Mouse (Mus musculus) cerebellum, adult 18-20 months (tissue): ENCODE data around the gene Hspa2.

Experiments
- DNase-seq, 2 experiments: peaks; one replicate each; pipeline ENCODE4 v3.0.0; 2021

The Hspa2 gene

GRCm38 (mm10) chr12:76378556-76378955 is 25.4 kb upstream of the Hspa2 start:
- no peak for DNase-seq

DNA sequence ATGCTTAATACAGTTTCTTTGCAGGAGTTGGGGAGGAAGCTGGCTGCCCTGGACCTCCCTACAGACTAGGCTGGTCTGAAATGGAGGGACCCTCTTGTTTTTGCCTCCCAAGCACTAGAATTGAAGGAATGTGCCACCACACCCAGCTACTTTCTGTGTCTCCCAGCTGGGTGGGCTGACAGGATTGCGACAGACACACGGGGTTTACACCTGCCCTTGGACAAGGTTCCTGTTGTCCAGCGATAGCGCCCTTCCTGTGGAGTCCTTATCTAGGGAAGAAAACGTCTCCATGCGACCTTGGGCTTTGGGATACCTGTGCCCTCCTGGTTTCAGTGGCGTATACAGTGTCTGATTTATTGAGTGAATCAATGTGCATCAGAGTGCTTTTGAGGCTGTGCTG is 23.8 kb upstream of the Hspa2 start:
- DNase-seq: no peak

DNA sequence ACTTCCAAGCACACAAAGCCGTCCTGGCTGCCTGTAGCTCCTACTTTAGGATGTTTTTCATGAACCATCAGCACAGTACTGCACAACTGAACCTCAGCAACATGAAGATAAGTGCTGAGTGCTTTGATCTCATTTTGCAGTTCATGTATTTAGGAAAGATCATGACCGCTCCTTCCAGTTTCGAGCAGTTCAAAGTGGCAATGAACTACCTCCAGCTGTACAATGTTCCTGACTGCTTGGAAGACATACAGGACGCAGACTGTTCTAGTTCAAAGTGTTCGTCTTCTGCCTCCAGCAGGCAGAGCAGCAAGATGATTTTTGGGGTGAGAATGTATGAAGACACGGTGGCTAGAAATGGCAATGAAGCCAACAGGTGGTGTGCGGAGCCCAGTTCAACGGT is 18.6 kb upstream of the Hspa2 start:
- DNase-seq: no peak

GRCm38 (mm10) chr12:76388794-76389193 is 15.2 kb upstream of the Hspa2 start:
- DNase-seq: peak in 1 of 2 experiments; percentile 25

- no peak for DNase-seq
Measured at GRCm38 (mm10) chr12:76391595-76392271, 12.2 kb upstream of the Hspa2 start.

DNA sequence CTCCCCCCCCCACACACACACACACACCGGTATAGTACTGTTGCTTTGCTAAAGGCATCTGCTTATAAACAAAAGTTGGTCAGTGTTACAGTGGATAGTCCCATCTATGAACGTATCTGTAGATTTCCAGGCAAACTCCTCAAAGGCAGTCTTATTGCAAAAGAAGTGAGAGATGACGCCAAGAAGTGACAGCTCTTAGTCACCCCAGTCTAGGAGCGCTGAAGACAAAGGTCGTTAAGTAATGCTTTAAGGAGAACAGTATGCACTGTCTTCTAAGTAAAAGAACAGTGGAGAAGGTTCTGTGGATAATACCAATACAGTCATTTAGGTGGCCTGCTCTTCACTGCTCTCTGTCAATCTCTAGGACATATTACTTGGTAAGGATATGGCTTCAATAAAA is 11.0 kb upstream of the Hspa2 start:
- DNase-seq: no peak

DNA sequence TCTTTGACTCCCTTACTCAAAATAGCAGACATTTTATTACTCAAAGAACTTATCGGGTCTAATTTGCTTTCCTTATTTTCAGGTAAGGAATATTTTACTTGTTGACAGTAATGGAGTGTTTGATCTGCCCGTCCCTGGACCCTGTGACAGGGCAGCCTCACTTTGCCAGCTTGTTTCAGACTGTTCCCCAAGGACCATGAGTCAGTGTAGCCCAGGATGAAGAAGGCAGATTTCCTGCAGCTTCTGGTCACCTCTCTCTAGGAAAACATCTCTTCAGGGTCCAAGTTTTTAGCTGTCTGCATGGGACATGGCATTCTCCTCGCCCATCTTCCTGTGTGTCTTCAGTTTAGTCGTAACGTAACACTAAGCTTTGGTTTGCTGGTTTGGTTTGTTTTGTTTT is 6.7 kb upstream of the Hspa2 start:
- DNase-seq: no peak

- DNase-seq: no peak
Measured at GRCm38 (mm10) chr12:76401674-76402073, 2.3 kb upstream of the Hspa2 start.

DNA sequence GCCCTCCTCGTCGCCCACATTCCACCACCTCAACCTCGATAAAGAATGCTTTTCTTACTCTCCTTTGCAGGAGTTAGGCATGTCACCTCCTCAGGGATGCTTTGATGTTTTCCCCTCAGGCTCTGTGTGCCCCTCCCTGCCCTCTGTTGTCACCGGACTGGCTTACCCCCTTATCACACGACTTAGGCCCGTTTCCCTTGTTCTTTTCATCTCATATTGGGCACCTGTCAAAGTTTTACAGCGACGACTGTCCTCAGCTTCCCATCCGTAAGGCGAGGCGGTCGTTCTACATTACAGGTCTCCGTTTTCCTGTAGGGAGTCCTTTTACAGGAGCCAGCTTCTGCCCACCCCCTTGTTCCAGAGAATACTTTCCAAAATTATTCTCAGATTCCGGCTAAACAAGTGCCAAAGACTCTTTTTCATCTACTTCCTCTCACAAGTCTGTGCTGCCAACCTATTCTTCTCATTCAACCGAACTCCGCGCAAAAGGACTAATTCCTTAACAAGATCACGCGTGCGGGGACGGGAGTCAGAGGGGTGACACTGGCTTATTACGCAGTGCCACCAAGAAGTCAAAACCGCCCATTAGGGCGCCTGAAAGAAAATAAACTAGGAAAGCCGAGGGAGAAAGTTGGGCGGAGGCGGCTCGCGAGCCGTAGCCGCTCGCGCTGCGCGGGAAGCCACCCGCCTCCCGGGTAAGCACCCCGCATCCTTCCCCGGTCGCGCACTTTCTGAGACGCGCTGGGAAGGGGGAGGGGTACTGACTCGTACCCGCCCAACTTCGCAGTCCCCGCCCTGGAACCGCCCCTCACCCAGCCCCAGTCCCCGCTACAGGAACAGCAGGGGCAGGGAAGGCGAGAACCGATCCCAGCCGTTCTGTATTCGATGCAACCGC is 738 bp upstream of the Hspa2 start:
- peak; percentile 25 to 90 for DNase-seq

DNA sequence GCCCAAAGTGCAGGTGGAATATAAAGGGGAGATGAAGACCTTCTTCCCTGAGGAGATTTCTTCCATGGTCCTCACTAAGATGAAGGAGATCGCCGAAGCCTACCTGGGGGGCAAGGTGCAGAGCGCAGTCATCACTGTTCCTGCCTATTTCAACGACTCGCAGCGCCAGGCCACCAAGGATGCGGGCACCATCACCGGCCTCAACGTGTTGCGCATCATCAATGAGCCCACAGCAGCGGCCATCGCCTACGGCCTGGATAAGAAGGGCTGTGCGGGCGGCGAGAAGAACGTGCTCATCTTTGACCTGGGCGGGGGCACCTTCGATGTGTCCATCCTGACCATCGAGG is 833 bp downstream of the Hspa2 start:
- DNase-seq: no peak

DNA sequence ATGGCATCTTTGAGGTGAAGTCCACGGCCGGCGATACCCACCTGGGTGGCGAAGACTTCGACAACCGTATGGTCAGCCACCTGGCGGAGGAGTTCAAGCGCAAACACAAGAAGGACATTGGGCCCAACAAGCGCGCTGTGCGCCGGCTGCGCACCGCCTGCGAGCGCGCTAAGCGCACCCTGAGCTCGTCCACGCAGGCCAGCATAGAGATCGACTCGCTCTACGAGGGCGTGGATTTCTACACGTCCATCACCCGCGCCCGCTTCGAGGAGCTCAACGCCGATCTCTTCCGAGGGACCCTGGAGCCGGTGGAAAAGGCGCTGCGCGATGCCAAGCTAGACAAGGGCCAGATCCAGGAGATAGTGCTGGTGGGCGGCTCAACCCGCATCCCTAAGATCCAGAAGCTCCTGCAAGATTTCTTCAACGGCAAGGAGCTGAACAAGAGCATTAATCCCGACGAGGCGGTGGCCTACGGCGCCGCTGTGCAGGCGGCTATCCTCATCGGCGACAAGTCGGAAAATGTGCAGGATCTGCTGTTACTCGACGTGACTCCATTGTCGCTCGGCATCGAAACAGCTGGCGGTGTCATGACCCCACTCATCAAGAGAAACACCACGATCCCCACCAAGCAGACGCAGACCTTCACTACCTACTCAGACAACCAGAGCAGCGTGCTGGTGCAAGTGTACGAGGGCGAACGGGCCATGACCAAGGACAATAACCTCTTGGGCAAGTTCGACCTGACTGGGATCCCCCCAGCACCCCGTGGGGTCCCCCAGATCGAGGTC is 1.4 kb downstream of the Hspa2 start:
- peak; percentile 34 to 45 for DNase-seq

DNA sequence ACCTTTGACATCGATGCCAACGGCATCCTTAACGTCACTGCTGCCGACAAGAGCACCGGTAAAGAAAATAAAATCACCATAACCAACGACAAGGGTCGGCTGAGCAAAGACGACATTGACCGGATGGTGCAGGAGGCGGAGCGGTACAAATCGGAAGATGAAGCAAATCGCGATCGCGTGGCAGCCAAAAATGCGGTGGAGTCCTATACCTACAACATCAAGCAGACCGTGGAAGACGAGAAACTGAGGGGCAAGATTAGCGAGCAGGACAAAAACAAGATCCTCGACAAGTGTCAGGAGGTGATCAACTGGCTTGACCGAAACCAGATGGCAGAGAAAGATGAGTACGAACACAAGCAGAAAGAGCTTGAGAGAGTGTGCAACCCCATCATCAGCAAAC is 2.0 kb downstream of the Hspa2 start:
- DNase-seq: peak in 1 of 2 experiments; percentile 17

GRCm38 (mm10) chr12:76407184-76407583 is 3.2 kb downstream of the Hspa2 start:
- DNase-seq: no peak

DNA sequence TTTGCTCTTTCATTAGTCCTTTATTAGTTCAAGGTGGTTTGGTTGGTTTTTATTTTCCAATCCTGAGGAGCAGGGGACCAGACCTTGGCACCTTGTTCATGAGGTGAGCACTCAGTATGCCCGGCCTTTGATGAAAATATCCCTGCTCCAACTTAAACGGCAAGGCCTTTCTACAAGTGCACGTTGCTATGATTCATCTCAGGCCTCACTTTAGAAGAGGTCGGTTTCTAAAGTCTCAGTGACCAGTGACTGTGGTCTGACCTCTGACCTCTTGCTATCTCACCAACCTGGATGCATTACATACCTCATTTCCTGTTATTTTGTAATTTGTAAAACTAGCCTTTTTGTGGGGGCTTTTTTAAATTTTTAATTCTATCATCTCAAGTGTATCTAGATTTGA is 5.2 kb downstream of the Hspa2 start:
- no peak for DNase-seq

DNA sequence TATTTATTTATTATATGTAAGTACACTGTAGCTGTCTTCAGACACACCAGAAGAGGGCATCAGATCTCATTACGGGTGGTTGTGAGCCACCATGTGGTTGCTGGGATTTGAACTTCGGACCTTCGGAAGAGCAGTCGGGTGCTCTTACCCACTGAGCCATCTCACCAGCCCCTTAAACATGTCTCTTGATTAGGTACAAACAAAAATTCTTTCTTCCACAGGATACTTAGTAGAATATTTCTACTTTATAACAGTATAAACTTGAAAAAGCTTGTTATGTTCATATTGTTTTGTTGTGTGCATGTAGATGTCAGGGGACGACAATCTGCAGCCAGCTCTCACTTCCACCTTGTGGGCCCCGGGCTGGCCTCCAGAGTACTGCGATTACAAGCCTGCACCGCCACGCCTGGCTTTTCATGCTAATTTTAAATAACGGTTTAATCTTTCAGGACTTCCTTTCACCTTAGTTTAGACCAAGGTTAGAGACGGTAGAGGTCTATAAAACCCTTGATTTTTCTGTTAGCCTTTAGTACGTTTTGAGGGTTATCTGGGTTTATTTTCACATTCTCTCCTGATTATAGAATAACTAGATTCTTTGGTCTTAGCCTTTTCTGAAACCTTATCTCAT is 11.5 kb downstream of the Hspa2 start:
- no peak for DNase-seq

DNA sequence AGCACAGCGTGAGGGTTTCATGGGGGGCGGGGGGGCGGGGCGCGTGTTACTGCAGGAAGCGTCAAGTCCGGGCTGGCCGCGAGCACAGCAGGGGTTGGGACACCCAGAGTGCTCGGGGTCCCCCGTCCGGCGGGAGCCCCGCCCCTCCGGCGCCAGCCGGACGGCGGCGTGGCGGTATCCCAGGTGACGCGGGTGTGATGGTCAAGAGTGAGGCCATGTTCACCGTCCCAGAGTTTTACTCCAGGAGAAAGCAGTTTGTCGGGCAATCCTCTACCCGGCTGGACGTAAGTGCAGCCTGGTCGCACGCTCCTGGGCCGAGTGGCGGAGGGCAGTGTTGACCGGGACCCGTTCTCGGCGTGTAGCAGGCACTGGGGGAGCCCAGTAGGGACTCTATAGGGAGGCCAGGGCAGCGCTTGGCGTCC is 13.5 kb downstream of the Hspa2 start, which contains the start of gene Ppp1r36:
Gene Ppp1r36 (plus strand): TSS at position 106 of the 422 bp plus-strand sequence.
- DNase-seq: no peak

- no peak for DNase-seq
Measured at GRCm38 (mm10) chr12:76418346-76418745, 14.4 kb downstream of the Hspa2 start.

- DNase-seq: no peak
Measured at GRCm38 (mm10) chr12:76425256-76425655, 21.3 kb downstream of the Hspa2 start.

DNA sequence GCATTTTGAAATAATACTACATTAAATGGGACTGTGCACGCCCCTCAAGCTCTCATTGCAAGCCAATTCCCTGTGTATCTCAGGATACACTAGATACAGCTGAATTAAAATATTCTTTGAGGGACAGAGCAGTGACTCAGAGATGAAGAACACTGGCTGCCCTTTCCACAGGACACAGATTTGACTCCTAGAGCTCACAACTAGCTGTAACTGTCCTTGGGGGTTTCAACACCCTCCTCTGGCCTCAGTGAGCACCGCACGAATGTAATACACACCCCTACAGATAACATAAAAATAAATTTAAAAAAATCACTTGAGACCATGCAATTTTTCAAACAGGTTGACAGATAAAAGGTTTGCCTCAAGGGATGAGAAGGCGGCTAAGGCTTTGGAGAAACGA is 23.6 kb downstream of the Hspa2 start:
- no peak for DNase-seq

DNA sequence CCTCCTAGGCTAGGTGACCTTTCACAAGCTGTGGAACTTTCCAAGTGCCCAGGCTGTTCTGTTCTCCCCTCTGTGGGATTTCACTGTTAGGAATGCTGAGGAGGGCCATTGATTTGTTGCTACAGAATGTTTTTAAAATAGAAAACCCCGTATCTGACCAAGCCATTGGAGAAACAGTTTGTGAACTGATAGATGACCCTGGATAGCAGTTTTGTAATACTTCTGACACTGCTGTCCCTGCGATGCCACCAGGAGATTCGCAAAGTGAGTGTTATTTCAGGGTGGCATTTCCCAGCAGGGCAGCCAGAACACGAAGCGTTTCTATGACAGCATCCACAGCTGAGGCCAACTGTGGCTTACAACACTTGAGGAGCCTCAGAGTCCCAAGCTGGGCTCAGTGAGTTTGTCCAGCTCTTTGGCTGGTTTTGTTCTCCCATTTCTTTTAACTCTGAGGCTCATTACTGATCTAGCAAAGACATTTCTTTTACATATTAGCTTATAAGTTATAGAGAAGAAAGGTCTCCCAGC is 27.0 kb downstream of the Hspa2 start:
- DNase-seq: no peak

- DNase-seq: no peak
Measured at GRCm38 (mm10) chr12:76431431-76431830, 27.5 kb downstream of the Hspa2 start.

DNA sequence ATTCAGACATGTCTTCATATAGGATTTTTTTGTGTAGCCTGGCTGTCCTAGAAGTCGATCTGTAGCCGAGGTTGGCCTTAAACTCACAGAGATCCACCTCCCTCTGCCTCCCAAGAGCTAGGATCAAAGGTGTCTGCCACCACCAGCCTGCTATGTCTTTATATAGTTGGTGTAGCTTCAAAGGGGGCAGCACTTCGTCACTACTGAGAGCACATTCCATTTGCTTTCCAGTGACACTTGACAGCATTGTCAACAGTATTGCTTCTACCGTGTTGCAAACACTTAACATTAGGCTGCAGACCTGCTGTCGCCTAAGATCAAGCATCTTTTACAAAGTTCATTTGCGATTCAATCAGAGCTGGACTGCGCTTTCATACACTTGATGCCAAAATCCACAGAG is 30.1 kb downstream of the Hspa2 start:
- no peak for DNase-seq

- DNase-seq: no peak
Measured at GRCm38 (mm10) chr12:76435084-76435483, 31.1 kb downstream of the Hspa2 start.
